Mouse (Mus musculus) inflammation-experienced regulatory T-cells, adult 6 months (primary cell): Measurements from ENCODE around the gene Sorcs2. TPM values are rescaled to one million over a fixed set of nuclear protein-coding genes. Genes with fewer than 3 reads are reported as not detected.

Experiments
- ATAC-seq: one replicate; pipeline ENCODE4 v1.8.0; 2017
- polyA plus RNA-seq, 3 experiments: library from polyadenylated mRNA; unstranded; fragments of 100-300 nt; shearing (Covaris generic); gene quantifications; one replicate each; pipeline ENCODE4 v1.2.1; 2017

Sorcs2 gene
- polyA plus RNA-seq, 3 experiments from 2014 or later: 2.9 to 3.9 TPM; not detected in 1

- no peak for ATAC-seq
These were observed 41.3 kb downstream of the Sorcs2 start for GRCm38 (mm10) chr5:36356659-36357058.

GRCm38 (mm10) chr5:36355683-36356082 is 42.3 kb downstream of the Sorcs2 start:
- no peak for ATAC-seq

DNA sequence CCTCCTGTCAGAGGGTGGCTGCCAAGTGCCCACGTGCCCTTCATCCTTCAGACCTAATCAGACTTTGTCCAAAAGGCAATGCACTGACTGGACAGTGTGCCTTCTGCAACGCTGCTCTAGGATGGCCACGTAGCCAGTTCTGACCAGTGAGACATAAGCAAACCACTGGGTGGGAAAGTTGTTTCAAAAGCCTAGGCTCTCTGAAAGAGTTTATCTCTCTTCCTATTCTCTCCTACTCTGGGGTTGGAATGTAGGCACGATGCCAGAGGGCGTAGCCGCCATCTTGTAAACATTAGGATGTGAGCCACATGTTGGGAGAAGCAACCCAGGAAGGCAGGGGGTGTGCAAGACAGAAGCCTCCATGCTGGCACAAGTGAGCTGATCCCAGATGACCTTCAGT is 44.3 kb downstream of the Sorcs2 start:
- ATAC-seq: no peak

DNA sequence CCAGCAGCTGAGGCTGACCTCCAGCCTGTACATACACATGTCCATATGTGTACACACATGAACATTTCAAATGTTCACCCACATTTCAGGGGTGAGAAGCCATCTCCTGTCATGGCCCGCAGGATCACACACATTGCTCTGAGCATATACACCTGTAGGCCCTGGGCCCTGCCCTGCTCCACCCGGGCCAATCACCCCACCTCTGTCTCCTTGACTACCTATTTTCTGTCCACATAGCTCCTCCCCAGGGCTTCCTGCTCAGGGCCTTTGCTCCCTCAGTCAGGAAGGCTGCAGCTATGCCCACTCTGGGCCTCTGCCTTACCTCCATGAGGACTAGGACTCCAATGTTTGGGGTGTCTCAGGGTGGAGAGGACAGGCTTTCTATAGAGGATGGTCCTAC is 44.7 kb downstream of the Sorcs2 start:
- no peak for ATAC-seq

- ATAC-seq: no peak
These were observed 51.2 kb downstream of the Sorcs2 start for GRCm38 (mm10) chr5:36346698-36347097.

DNA sequence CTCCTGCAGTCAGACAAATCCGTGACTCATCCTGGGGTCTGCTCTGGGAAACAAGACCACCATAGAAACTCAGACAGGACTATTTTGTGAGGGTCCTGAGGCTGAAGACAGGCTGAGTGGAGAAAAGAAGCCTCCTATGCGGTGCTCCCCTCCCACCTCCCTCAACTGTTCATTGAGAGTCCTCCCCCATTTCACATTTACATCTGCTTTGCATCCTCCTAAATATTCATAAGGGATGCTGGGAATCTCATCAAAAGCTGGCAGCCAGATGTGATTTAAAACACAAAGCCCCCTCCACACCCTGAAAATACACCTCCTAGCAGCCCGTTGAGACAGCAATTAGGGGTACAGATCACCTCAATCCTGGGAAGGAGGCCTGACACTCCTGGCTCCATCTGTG is 58.7 kb downstream of the Sorcs2 start:
- no peak for ATAC-seq

DNA sequence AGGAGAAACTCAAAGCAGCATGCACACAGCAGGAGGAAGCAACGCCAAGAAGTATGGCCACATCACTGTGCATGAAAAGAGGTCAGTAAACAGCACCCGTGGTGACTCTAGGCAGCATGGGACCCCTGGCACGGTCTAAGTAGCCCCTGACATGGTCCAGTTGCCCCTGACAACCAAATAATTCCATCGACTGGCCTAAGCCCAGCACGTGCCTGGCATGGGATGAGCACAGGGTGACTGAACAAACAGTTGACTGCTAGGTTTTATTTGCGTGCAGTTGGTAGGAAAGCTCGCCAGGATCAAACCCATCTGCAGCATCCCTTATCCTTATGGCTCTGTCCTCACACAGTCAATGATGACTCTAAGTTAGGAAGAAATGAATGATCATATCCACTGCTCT is 61.7 kb downstream of the Sorcs2 start:
- ATAC-seq: no peak

GRCm38 (mm10) chr5:36335661-36336060 is 62.3 kb downstream of the Sorcs2 start:
- ATAC-seq: no peak

GRCm38 (mm10) chr5:36334227-36334626 is 63.7 kb downstream of the Sorcs2 start:
- no peak for ATAC-seq

DNA sequence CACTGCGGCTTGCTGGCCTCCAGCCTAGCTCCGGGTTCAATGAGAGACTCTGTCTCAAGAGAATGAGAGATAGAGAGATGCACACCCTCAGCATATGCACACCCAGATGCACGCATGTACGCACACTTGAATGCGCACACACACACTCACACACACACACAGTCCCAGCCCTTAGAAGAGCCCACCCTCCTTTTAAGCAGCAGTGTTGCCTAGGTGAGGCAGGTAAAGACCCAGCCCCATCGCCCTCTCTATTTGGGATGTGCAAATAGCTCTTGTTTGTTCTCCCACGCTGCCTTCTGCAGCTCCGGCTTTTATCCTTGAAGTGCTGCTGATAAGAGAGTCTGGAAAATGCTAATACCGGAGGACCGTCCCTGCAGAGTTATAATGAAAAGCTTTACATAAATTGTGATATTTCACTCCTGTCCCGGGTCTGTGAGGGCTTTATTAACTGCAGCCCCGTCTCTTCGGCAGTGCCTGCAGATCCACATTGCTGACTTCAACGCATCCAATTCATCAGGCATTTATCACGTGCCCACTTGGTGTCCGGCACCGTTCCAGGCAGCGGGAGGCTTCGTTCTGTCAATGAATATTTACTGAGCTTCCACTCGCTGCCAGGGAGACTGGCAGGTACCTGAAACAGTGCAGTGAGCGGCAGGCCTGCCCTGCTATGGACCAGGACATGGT is 67.3 kb downstream of the Sorcs2 start:
- ATAC-seq: no peak

- no peak for ATAC-seq
These were observed 71.6 kb downstream of the Sorcs2 start for GRCm38 (mm10) chr5:36326057-36327010.

GRCm38 (mm10) chr5:36324140-36324572 is 73.8 kb downstream of the Sorcs2 start:
- ATAC-seq: no peak

GRCm38 (mm10) chr5:36323526-36323925 is 74.4 kb downstream of the Sorcs2 start:
- peak; percentile 38 for ATAC-seq

- no peak for ATAC-seq
These were observed 76.4 kb downstream of the Sorcs2 start for GRCm38 (mm10) chr5:36321581-36321980.

GRCm38 (mm10) chr5:36320667-36321066 is 77.3 kb downstream of the Sorcs2 start:
- ATAC-seq: no peak

DNA sequence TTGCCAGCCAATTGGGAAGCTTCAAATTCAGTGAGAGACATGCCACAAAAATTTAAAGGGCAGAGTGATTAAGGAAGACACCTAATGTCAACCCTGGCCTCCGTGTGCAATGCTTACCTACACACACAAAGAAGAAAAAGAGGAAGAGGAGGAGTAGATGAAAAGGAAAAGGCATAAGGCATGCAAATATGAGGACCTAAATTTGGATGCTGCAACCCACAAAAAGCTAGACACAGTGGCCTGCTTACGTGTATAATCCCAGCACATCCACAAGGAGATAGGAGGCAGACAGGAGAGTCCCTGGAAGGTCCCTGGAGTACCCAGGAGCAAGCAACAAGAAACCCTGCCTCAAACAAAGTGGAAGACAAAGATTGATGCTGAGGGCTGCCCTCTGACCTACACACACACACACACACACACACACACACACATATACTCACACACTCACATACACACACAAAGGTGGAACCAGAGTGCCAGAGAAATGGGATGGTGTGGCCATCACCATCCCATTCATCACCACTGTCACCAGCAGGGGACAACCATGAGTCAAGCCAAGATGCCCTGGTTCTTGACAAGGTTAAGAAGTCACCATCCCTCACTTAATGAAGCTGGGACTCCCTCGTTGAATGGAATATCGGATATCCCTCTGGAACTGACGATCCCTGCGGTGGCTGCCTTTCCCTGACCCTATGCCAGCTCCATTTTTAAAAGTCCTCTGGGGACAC is 80.1 kb downstream of the Sorcs2 start:
- ATAC-seq: no peak

DNA sequence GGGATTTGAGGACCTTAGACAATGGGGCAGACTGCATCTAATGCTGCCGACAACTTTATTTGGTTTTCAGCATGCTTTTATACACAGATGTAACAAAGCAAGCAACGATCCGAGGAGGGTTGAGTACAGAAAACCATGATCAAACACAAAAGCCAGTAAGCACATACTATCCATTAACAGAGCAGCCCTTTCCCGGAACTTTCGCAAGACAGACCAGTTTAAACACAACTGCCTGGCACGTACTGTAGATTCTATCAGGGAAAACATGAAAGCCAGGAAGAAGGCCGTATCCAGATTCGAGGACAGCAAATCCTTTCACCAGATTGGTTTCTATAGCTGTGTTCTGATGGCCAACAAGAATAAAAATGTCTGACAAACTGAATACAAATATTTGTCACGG is 82.8 kb downstream of the Sorcs2 start:
- ATAC-seq: no peak

GRCm38 (mm10) chr5:36313353-36314079 is 84.4 kb downstream of the Sorcs2 start:
- ATAC-seq: no peak

- no peak for ATAC-seq
These were observed 85.0 kb downstream of the Sorcs2 start for GRCm38 (mm10) chr5:36312926-36313325.

DNA sequence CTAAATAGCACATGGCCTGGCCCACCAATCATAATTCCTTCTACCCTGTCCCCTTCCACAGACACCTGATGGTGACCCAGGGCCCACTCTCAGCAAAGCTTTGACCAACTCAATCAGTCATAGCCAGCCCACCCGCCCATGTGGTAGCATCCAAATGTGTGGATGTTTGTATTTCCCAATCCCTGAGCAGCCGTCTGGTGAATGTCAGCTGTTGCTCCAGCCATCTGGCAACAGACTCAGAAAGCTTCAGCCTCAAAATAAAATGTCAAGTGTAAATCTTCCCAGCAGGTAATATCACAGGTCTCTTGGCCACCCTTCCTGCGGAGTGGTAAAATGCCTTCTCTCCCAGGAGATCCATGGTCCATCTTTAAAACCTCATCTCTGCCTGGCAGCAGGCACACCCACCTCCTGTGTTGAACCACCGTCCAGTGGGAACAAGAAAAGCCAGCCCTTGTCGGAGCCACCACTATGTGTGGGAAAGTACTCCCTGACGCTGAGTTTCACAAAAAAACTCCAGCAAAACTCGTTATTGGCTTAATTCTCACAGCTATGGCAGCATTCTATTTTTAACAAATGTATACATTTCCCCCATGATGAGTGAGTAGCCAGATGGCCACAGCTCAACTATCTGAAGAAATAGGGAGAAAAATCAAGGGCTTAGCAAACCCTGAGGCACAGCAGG is 93.5 kb downstream of the Sorcs2 start:
- no peak for ATAC-seq

- no peak for ATAC-seq
These were observed 96.8 kb downstream of the Sorcs2 start for GRCm38 (mm10) chr5:36301166-36301565.

DNA sequence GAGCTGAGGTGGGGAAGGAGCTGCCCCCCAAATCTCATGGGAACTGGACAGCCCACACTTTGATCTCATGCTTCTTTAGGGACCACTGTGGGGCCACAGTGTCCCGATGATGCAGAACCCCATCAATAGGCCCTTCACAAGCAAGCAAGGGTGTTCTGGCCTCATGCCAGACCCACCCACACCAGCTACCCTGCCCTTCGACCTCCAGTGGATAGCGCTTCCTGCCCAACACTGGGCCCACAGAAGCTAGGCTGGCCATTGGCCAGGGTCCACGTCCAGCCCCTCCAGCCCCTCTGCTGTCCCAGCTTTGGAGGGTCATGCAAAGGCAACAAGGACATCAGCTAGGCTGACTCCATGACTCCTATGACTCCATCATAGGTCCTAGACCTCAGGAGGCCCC is 99.9 kb downstream of the Sorcs2 start:
- ATAC-seq: no peak
